Mouse (Mus musculus) liver, embryonic 14.5 days (tissue): ENCODE results near the gene Gm38394. TPM values are rescaled to one million over a fixed set of nuclear protein-coding genes. Genes with fewer than 3 reads are reported as not detected.
A peak's percentile ranks its signal among the peaks of the same experiment; 100 is the strongest.

Experiments
- ATAC-seq: fragments of 200-750 bp; cut with Nextera tagmentation; 2 replicates; pipeline ENCODE4 v1.8.0; 2017; ENCODE audit warnings: moderate number of reproducible peaks, mild to moderate bottlenecking, moderate library complexity; ENCODE audit not compliant: insufficient read depth
- DNase-seq, 3 experiments: peaks; one replicate each; pipeline ENCODE4 v3.0.0-alpha.2; 2012 to 2013; ENCODE audit warnings: low read depth in 3 of 3, low spot score in 3 of 3
- H3K27ac ChIP-seq: fragments of 300-500 bp; sonication (generic); 2 replicates; pipeline ENCODE4 v1.5.1; 2014; ENCODE audit warnings: moderate library complexity, mild to moderate bottlenecking, control low read depth, inconsistent platforms
- H3K27me3 ChIP-seq: fragments of 300-500 bp; sonication (generic); 2 replicates; pipeline ENCODE4 v1.6.1; 2014; ENCODE audit warnings: mild to moderate bottlenecking, low read length, moderate library complexity; ENCODE audit not compliant: control insufficient read depth, insufficient read depth
- H3K36me3 ChIP-seq: fragments of 300-500 bp; sonication (generic); replicated peaks from 2 replicates; pipeline ENCODE4 v1.6.1; 2014; ENCODE audit warnings: low read depth; ENCODE audit not compliant: control insufficient read depth, insufficient read depth
- H3K4me1 ChIP-seq, 2 experiments: fragments of 200-500 bp in 1 of 2; fragments of 300-500 bp in 1 of 2; sonication (generic) in 1 of 2; replicated peaks; 2 replicates each; pipeline ENCODE4 v1.6.1; 2012 to 2014; ENCODE audit warnings: antibody characterized with exemption in 1 of 2, inconsistent platforms in 1 of 2, low read length in 1 of 2; ENCODE audit not compliant: control insufficient read depth in 2 of 2, insufficient read depth in 2 of 2
- H3K4me2 ChIP-seq: fragments of 300-500 bp; sonication (generic); 2 replicates; pipeline ENCODE4 v1.6.1; 2014; ENCODE audit warnings: low read depth, mild to moderate bottlenecking, control low read depth, moderate library complexity
- H3K4me3 ChIP-seq, 2 experiments: fragments of 200-500 bp in 1 of 2; fragments of 300-500 bp in 1 of 2; sonication (generic) in 1 of 2; 2 replicates each; pipeline ENCODE4 v1.5.1; 2012 to 2014; ENCODE audit warnings: low read depth in 2 of 2, low read length in 2 of 2, mild to moderate bottlenecking in 2 of 2, control low read depth in 1 of 2, inconsistent platforms in 1 of 2, moderate library complexity in 1 of 2; ENCODE audit not compliant: insufficient read depth in 1 of 2
- H3K9ac ChIP-seq: fragments of 300-500 bp; sonication (generic); replicated peaks from 2 replicates; pipeline ENCODE4 v1.6.1; 2014; ENCODE audit warnings: mild to moderate bottlenecking, control low read depth, moderate library complexity
- H3K9me3 ChIP-seq: fragments of 300-500 bp; sonication (generic); 2 replicates; pipeline ENCODE4 v1.6.1; 2016; ENCODE audit warnings: low read length, mixed read lengths; ENCODE audit not compliant: control insufficient read depth
- CTCF ChIP-seq: IDR thresholded peaks from 2 replicates; pipeline ENCODE4 v1.5.1; 2016; ENCODE audit warnings: antibody characterized with exemption, low read depth, control low read depth
- EP300 ChIP-seq: IDR thresholded peaks from 2 replicates; pipeline ENCODE4 v1.6.1; 2016; ENCODE audit warnings: antibody characterized with exemption, low read depth
- WGBS: fragments of 180-500 bp; shearing (Covaris S2); extraction: QIAGEN DNeasy Blood & Tissue Kit; methylation state at CpG from one replicate; pipeline ENCODE4 v1.1.7; 2014; ENCODE audit not compliant: insufficient replicate concordance; 5-methylcytosine and 5-hydroxymethylcytosine counted together
- polyA plus RNA-seq, 2 experiments: library from polyadenylated mRNA; depleted of rRNA in 1 of 2; stranded (reverse) in 1 of 2; unstranded in 1 of 2; fragments of >200 nt; fragmentation: Nextera tagmentation in 1 of 2; extraction: Ambion mirVana in 1 of 2; gene quantifications; 2 replicates each; pipeline versions ENCODE4 v1.2.1 to v1.2.3; 2012 to 2014

Gm38394 gene
- polyA plus RNA-seq, 2 experiments: 1.6 to 1.7 TPM

- H3K9ac ChIP-seq: no peak overlapping the region
- peaks cover 5% of the 10 kb centered on the region for H3K36me3 ChIP-seq
- no peaks in the 10 kb centered on the region for H3K27me3 ChIP-seq
- no peak overlapping the region; the same call in 1 of the 2 replicates for H3K27ac ChIP-seq
- no peak overlapping the region for H3K4me3 ChIP-seq
- no peaks in the 10 kb centered on the region for H3K9me3 ChIP-seq
- DNase-seq (no peak), ATAC-seq (no peak)
- TF ChIP-seq EP300 (no peak), CTCF (no peak)
- 65% methylated on average over 11 of the region's 11 CpGs for WGBS
- H3K4me2 ChIP-seq: peak overlapping the region; percentile 23
- H3K4me1 ChIP-seq: peaks cover 11 to 13% of the 10 kb centered on the region in 2 experiments; a peak in 3 of 4 replicates
Measured at GRCm38 (mm10) chr1:133664203-133664970, 3.3 kb upstream of the Gm38394 start.

DNA sequence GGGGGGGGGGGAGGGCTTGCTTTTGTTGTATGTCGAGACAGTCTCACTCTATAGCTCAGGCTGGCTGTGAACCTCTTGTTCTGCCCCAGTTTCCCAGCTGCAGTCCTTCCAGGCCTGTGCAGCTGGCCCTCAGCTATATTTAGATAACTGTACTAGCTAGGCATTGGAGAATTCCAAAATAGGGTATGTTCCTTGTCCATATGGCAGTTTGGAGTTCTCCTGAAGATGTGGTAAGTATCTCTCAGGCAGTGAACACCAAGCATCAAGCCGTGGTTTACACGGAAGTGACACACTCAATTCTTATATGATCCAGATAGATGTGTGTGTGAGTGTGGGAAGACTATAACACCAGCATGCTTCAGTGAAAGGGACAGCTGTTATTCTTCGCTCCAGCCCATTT, 2.3 kb upstream of the Gm38394 start:
- Histone ChIP-seq H3K27ac (no peak overlapping the region), H3K36me3 (peaks cover 13% of the 10 kb centered on the region), H3K4me3 (no peak overlapping the region), H3K27me3 (no peaks in the 10 kb centered on the region), H3K4me1 (peaks cover 11 to 19% of the 10 kb centered on the region in 2 experiments), H3K4me2 (no peak overlapping the region), H3K9ac (no peak overlapping the region), H3K9me3 (no peaks in the 10 kb centered on the region)
- ATAC-seq (no peak), DNase-seq (no peak)
- 66% methylated on average over 4 of the region's 4 CpGs for WGBS
- no peak for TF ChIP-seq CTCF
- TF ChIP-seq EP300: no peak

- Histone ChIP-seq H3K27me3 (no peaks in the 10 kb centered on the region), H3K4me2 (no peak overlapping the region), H3K4me1 (peaks cover 11 to 19% of the 10 kb centered on the region in 2 experiments), H3K9ac (no peak overlapping the region), H3K36me3 (peaks cover 18% of the 10 kb centered on the region), H3K4me3 (no peak overlapping the region), H3K9me3 (no peaks in the 10 kb centered on the region), H3K27ac (no peak overlapping the region)
- TF ChIP-seq EP300 (no peak), CTCF (no peak)
- DNase-seq (no peak), ATAC-seq (no peak)
- 87% methylated on average over 7 of the region's 7 CpGs for WGBS
Measured at GRCm38 (mm10) chr1:133662941-133663340, 1.8 kb upstream of the Gm38394 start.

DNA sequence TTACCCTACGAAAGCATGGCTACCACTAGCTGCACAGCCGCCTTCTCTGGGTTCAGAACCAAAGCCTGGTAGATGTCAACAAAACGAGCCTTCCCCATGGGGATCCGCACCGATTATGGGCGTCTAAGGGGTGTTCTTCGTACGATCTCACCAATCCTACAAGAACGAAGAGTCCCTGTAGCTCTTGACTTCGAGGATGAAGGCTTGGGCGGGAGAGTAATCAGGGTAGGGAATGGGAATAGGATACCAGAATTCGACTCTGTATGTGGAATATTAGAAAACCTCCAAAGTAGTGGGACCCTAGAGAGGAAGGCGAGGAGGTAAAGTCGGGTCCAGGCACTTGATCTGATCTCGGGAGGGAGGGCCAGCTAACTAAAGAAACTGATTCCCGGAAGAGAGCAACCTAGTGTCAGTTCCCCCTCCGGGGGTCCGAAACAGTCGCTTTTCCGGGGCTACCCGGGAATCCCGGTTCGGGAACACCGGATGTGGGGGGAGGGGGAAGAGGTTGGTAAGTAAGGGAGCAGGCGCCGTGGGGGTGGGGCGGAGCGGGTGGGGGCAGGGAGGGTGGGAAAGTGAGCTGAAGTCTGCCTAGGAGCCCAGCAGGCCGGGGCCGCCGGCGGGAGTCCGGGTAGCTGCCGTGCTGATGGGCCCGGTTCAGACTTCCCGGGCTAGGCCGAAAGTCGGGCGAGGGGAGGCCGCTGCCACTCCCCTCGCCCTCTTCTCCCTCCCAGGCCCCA, 484 bp downstream of the Gm38394 start, which contains the start of gene Zbed6:
Zbed6 (minus strand) TSS at position 420 of the 737 bp plus-strand sequence.
- peak within 1 kb of the TSS; percentile 74 for H3K27ac ChIP-seq
- peak within 1 kb of the TSS; percentile 92 to 97 for H3K4me3 ChIP-seq
- peak within 1 kb of the TSS; percentile 93 for H3K9ac ChIP-seq
- DNase-seq (peak; percentile 30 to 36 (median 32)), ATAC-seq (peak; percentile 78)
- no peaks in the 10 kb centered on the region for H3K27me3 ChIP-seq
- H3K36me3 ChIP-seq: peaks cover 30% of the 10 kb centered on the region
- H3K4me2 ChIP-seq: peak within 1 kb of the TSS; percentile 85
- TF ChIP-seq CTCF (no peak), EP300 (no peak)
- H3K4me1 ChIP-seq: peaks cover 11 to 22% of the 10 kb centered on the region in 2 experiments
- H3K9me3 ChIP-seq: no peaks in the 10 kb centered on the region
- WGBS: under 1% methylated on average over 40 of the region's 41 CpGs

- Histone ChIP-seq H3K9ac (no peak overlapping the region), H3K27ac (no peak overlapping the region), H3K27me3 (no peaks in the 10 kb centered on the region), H3K9me3 (no peaks in the 10 kb centered on the region), H3K36me3 (peaks cover 33% of the 10 kb centered on the region), H3K4me2 (no peak overlapping the region), H3K4me3 (no peak overlapping the region), H3K4me1 (peaks cover 11 to 18% of the 10 kb centered on the region in 2 experiments)
- TF ChIP-seq EP300 (no peak), CTCF (no peak)
- DNase-seq (no peak), ATAC-seq (no peak)
- WGBS: 88% methylated on average over 3 of the region's 3 CpGs
Measured at GRCm38 (mm10) chr1:133658878-133659277, 2.2 kb downstream of the Gm38394 start.
